Mouse (Mus musculus) embryonic facial prominence, embryonic 13.5 days (tissue): ENCODE measurements around the gene Abhd12b. TPM values are rescaled to one million over a fixed set of nuclear protein-coding genes. Genes with fewer than 3 reads are reported as not detected.

Experiments
- ATAC-seq: fragments of 200-750 bp; cut with Nextera tagmentation; 2 replicates; pipeline ENCODE4 v1.8.0; 2017; ENCODE audit warnings: low read depth; ENCODE audit not compliant: insufficient number of reproducible peaks, insufficient read depth, low FRiP score, low TSS enrichment
- H3K27ac ChIP-seq: fragments of 300-500 bp; sonication (generic); 2 replicates; pipeline ENCODE4 v1.5.1; 2015; ENCODE audit warnings: moderate library complexity, mild to moderate bottlenecking, inconsistent platforms
- H3K27me3 ChIP-seq: fragments of 300-500 bp; sonication (generic); 2 replicates; pipeline ENCODE4 v1.6.1; 2015; ENCODE audit warnings: mild to moderate bottlenecking, inconsistent platforms
- H3K36me3 ChIP-seq: fragments of 300-500 bp; sonication (generic); 2 replicates; pipeline ENCODE4 v1.6.1; 2015; ENCODE audit warnings: mild to moderate bottlenecking, inconsistent platforms
- H3K4me1 ChIP-seq: fragments of 300-500 bp; sonication (generic); 2 replicates; pipeline ENCODE4 v1.6.1; 2015; ENCODE audit warnings: inconsistent platforms
- H3K4me2 ChIP-seq: fragments of 300-500 bp; sonication (generic); 2 replicates; pipeline ENCODE4 v1.6.1; 2015; ENCODE audit warnings: moderate library complexity, mild to moderate bottlenecking, inconsistent platforms
- H3K4me3 ChIP-seq: fragments of 300-500 bp; sonication (generic); 2 replicates; pipeline ENCODE4 v1.5.1; 2015; ENCODE audit warnings: mild to moderate bottlenecking, inconsistent platforms
- H3K9ac ChIP-seq: fragments of 300-500 bp; sonication (generic); 2 replicates; pipeline ENCODE4 v1.6.1; 2015; ENCODE audit warnings: mild to moderate bottlenecking, inconsistent platforms
- H3K9me3 ChIP-seq: fragments of 300-500 bp; sonication (generic); 2 replicates; pipeline ENCODE4 v1.6.1; 2016; ENCODE audit warnings: inconsistent platforms
- WGBS: fragments of 180-500 bp; shearing (Covaris S2); methylation state at CpG from one replicate; pipeline ENCODE4 v1.1.7; 2015; ENCODE audit warnings: mixed read lengths; 5-methylcytosine and 5-hydroxymethylcytosine counted together
- polyA plus RNA-seq: library from polyadenylated mRNA; unstranded; fragments of >200 nt; fragmentation: Nextera tagmentation; extraction: Ambion mirVana; gene quantifications from 2 replicates; pipeline ENCODE4 v1.2.1, GENCODE M21; 2015

Gene Abhd12b
- polyA plus RNA-seq, 1 experiment from 2014 or later, result 0.21 TPM

DNA sequence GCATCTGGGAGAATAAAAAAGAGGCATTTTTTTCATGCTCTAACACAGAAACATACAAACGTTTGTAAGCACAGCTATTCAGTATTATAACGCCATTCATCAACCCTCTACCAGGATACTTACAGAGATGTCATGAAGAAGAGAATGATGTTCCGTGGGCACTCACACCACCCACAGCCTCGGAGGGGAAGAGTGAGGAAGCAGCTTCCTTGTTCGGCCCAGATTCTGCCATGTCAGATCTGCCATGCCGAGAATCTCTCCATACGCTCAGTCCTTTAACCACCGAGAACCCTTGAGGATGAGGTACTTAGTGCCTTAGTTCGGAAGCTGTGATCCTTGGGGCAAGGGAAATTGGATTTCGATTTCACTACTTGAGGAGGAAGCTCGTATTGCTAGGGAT lies 40.6 kb upstream of the Abhd12b start, which contains the start of gene Nin:
Gene Nin, minus strand, starts transcription at position 367 of the 400 bp plus-strand sequence.
- no peak within 1 kb of the TSS for H3K4me2 ChIP-seq
- H3K4me3 ChIP-seq, result no peak within 1 kb of the TSS
- no peaks in the 10 kb centered on the region for H3K36me3 ChIP-seq
- WGBS, result 43% methylated on average over 11 of the region's 11 CpGs
- ATAC-seq, result no peak
- H3K27ac ChIP-seq, result no peak within 1 kb of the TSS
- H3K9me3 ChIP-seq, result no peaks in the 10 kb centered on the region
- peaks cover 21% of the 10 kb centered on the region for H3K4me1 ChIP-seq
- H3K27me3 ChIP-seq, result peaks cover 10% of the 10 kb centered on the region; the same call in 1 of the 2 replicates
- H3K9ac ChIP-seq, result no peak within 1 kb of the TSS

DNA sequence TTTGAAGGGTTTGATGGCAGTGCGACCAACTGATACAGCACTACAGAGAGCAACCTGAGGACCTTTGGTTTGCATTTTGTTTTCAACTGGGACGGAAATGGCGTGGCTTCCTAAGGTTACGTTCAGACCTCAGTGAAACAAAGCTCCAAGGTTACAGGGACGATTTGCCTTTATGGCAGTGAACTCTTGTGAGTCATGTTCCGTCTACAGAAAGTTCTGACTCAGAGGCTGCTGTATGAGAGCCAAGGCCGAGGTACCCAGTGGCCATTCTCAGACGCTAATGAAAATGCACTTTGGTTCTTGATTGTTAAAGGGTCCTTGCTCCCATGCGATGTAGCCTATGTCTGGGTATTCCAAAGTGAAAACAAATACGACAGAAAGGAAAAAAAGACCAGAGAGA lies 36.8 kb upstream of the Abhd12b start:
- H3K9me3 ChIP-seq, result no peaks in the 10 kb centered on the region
- peaks cover 9% of the 10 kb centered on the region; the same call in 1 of the 2 replicates for H3K27me3 ChIP-seq
- no peaks in the 10 kb centered on the region for H3K36me3 ChIP-seq
- H3K4me3 ChIP-seq, result no peak overlapping the region
- no peak overlapping the region for H3K9ac ChIP-seq
- no peak overlapping the region for H3K27ac ChIP-seq
- no peak for ATAC-seq
- 86% methylated on average over 10 of the region's 10 CpGs for WGBS
- H3K4me1 ChIP-seq, result peaks cover 3% of the 10 kb centered on the region; the same call in 1 of the 2 replicates
- no peak overlapping the region for H3K4me2 ChIP-seq

DNA sequence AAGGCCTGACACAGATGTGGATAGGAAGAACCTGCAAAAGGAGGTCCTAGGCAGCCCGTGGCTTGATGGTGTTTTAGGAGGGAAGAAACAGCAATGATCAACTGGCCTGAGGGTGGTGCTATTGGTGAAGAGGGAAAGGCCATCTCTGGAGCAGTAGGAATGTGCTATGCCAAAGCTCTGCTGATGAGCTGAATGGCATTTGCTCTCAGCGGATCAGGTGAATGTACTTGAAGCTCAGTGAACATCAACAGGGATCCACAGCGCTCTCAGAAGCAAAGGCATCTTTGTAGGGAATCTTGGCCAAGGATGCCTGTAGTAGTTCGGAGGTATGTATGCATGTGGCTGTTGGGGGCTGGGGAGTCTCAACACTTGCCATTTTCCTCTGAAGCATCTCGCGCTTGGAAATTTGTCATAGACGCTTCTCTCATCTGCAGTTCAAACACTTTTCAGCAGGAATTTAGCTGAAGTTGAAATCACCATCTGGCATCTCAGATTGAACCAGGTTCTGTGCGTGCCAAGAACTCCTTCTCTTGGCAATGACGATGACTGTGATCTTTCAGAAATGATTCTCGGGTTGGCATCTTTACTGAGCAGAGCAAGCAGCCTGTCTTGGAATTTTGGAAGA lies 35.1 kb upstream of the Abhd12b start:
- H3K9ac ChIP-seq, result no peak overlapping the region
- H3K36me3 ChIP-seq, result no peaks in the 10 kb centered on the region
- H3K9me3 ChIP-seq, result no peaks in the 10 kb centered on the region
- H3K4me1 ChIP-seq, result no peaks in the 10 kb centered on the region
- no peak for ATAC-seq
- no peak overlapping the region for H3K4me2 ChIP-seq
- H3K4me3 ChIP-seq, result no peak overlapping the region
- 86% methylated on average over 10 of the region's 10 CpGs for WGBS
- no peaks in the 10 kb centered on the region for H3K27me3 ChIP-seq
- no peak overlapping the region for H3K27ac ChIP-seq

DNA sequence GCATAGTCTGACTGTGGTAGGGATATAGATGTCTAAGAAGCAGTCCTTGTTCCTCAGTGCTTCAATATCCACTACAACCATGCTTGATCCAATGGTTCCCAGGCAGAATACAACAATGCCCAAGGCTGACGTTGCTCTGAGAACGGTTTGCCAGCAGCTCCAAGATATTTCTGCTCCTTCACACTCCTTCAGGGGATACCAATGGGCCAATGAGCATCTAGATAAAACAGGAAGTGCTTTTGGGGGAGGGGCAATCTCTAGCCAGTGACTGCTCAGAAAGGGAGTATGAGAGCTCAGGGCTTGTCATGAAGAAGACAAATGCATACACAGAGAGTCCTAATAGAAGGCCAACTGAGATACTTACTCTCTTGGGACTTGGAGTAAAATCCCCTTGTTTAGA lies 34.4 kb upstream of the Abhd12b start:
- H3K4me3 ChIP-seq, result no peak overlapping the region
- 57% methylated on average over 2 of the region's 2 CpGs for WGBS
- no peaks in the 10 kb centered on the region for H3K9me3 ChIP-seq
- no peak overlapping the region for H3K4me2 ChIP-seq
- no peak overlapping the region for H3K27ac ChIP-seq
- H3K9ac ChIP-seq, result no peak overlapping the region
- H3K4me1 ChIP-seq, result no peaks in the 10 kb centered on the region
- no peaks in the 10 kb centered on the region for H3K36me3 ChIP-seq
- H3K27me3 ChIP-seq, result no peaks in the 10 kb centered on the region
- no peak for ATAC-seq

DNA sequence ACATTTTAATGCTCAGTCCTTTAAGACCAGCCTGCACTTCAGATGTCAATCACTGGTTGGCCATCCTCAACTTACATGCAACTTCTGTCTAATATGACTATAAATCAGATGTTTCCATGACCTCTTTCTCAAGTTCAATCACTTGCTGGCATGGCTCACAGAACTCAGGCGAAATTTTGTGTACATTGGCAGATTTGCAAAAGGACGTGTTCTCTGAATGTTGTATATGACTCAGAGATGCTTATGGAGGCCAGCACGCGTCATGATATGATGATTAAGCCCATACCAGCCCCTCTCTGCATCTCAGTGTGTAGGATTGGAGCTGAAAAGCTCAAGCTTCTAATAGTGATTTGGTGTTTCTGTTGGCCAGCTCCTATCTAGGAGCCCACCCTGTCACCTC lies 27.3 kb upstream of the Abhd12b start:
- no peaks in the 10 kb centered on the region for H3K27me3 ChIP-seq
- no peaks in the 10 kb centered on the region for H3K9me3 ChIP-seq
- 88% methylated on average over 4 of the region's 4 CpGs for WGBS
- H3K36me3 ChIP-seq, result no peaks in the 10 kb centered on the region
- no peak for ATAC-seq
- no peak overlapping the region for H3K9ac ChIP-seq
- H3K27ac ChIP-seq, result no peak overlapping the region
- H3K4me2 ChIP-seq, result no peak overlapping the region
- no peaks in the 10 kb centered on the region for H3K4me1 ChIP-seq
- no peak overlapping the region for H3K4me3 ChIP-seq

DNA sequence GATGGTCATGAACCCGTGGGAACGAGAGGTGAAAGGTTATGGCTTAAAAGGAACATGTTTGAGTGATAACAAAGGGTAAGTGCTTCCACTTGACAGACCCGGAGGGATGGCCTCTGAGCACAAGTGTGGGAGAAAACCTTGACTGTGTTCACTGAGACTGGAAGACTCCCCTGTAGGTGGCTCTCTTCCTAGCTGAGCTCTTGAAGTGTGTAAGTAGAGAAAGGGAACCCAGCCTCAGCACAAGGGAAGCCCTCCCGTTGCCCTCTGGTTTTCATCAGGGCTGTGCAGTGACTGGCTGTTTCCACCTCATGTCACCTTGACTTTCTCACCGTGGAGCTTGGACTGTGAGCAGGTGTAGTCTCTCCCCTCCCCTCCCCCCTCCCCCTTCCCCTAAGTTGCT lies 24.8 kb upstream of the Abhd12b start:
- ATAC-seq, result no peak
- Histone ChIP-seq H3K27ac (no peak overlapping the region), H3K4me2 (no peak overlapping the region), H3K9ac (no peak overlapping the region), H3K4me1 (peaks cover 5% of the 10 kb centered on the region; the same call in 1 of the 2 replicates), H3K27me3 (no peaks in the 10 kb centered on the region), H3K36me3 (no peaks in the 10 kb centered on the region), H3K4me3 (no peak overlapping the region), H3K9me3 (no peaks in the 10 kb centered on the region)
- 58% methylated on average over 5 of the region's 5 CpGs for WGBS

DNA sequence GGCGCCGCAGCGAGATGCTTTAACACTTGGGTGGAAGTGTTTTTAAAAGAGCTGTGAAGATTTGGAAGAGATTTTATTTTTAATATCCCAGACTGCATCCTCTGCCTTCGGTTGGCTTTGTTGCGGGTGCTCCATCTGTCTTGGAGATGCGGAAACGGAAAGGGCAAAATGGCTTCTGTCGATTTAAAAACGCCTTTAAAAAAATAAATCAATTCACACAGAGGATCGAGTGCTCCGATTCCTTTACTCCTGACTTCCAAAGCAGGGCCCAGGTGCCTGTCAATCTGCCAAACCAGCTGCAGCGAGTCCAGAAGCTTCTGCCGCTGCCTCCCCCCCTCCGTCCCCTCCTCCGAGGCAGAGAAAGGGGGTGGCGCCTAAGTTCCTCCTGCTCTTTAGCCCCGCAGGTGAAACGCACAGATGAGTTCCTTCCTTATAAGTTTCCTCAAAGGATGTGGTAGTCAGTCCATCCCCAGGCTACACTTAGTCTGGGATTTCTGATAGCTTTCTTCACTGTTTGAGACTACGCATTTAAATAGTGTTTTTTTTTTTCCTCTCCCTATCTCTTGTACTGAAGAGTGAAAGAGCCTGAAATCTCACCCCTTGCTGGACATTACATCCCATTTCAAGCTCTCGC lies 22.8 kb upstream of the Abhd12b start:
- Histone ChIP-seq H3K36me3 (no peaks in the 10 kb centered on the region), H3K27ac (no peak overlapping the region), H3K4me3 (peak overlapping the region; percentile 26), H3K9me3 (no peaks in the 10 kb centered on the region), H3K4me2 (peak overlapping the region; percentile 51), H3K9ac (peak overlapping the region; percentile 37; the same call in 1 of the 2 replicates), H3K27me3 (no peaks in the 10 kb centered on the region), H3K4me1 (peaks cover 5% of the 10 kb centered on the region; the same call in 1 of the 2 replicates)
- no peak for ATAC-seq
- WGBS, result 40% methylated on average over 20 of the region's 20 CpGs

DNA sequence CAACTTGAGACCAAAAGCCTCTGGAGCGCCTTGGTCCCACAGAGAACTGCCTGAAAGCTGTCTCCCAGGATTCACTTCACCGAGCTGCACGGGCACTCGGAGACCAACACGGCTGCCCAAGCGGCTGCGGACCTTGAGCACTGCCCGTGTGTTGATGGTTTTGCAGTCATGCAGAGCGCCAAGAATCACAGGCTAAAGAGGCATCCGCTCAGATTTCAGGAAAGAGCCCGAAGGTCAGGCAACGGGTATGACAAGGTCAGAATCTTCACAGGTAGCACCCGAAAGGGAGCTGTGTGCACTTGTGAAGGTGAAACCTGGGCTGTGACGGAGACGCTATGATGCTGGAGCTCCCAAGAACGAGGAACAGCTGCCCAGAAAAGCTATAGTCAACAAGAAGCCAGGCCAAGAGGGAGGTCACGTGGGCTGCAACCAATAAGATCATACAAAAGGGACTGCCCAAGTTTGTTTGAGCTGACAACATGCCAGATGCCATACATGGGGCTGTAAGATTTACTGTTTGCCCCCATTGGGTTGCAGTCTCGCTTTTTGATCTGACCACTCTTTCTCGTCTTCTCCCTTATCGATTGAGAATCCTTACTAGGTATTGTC lies 19.2 kb upstream of the Abhd12b start:
- H3K9ac ChIP-seq, result no peak overlapping the region
- H3K4me1 ChIP-seq, result peaks cover 8% of the 10 kb centered on the region; the same call in 1 of the 2 replicates
- ATAC-seq, result no peak
- no peak overlapping the region for H3K4me3 ChIP-seq
- no peaks in the 10 kb centered on the region for H3K27me3 ChIP-seq
- 81% methylated on average over 20 of the region's 20 CpGs for WGBS
- no peak overlapping the region for H3K4me2 ChIP-seq
- H3K27ac ChIP-seq, result no peak overlapping the region
- no peaks in the 10 kb centered on the region for H3K9me3 ChIP-seq
- H3K36me3 ChIP-seq, result no peaks in the 10 kb centered on the region

DNA sequence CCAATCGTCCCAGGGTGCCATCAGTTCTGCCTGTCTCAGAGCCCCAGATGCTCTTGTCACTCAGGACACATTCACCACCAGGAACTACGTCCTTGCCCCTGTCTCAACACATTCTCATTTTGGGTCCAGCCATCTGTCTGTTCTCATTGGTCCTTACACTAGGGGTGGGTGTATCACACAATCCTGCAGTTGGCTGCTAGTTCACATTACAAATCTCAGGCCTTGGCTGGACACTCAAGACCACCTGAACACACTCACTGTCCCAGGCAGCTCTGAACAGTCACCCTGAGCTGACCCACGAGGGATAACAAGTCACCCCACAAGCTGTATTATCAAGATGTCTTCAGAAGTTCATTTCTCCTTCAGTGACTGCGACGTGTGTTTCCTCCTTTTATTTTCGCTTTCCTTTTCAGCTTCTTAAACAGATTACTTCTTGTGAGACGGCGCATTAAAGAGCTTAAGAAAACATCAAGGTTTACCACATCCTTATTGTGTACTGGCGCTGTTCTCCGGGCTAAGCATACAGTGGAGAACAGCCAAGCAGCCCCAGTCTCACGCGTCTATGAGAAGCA lies 17.7 kb upstream of the Abhd12b start:
- Histone ChIP-seq H3K4me2 (no peak overlapping the region), H3K4me1 (peaks cover 8% of the 10 kb centered on the region; the same call in 1 of the 2 replicates), H3K27me3 (no peaks in the 10 kb centered on the region), H3K4me3 (no peak overlapping the region), H3K9ac (no peak overlapping the region), H3K36me3 (no peaks in the 10 kb centered on the region), H3K9me3 (no peaks in the 10 kb centered on the region), H3K27ac (no peak overlapping the region)
- 70% methylated on average over 12 of the region's 12 CpGs for WGBS
- no peak for ATAC-seq

DNA sequence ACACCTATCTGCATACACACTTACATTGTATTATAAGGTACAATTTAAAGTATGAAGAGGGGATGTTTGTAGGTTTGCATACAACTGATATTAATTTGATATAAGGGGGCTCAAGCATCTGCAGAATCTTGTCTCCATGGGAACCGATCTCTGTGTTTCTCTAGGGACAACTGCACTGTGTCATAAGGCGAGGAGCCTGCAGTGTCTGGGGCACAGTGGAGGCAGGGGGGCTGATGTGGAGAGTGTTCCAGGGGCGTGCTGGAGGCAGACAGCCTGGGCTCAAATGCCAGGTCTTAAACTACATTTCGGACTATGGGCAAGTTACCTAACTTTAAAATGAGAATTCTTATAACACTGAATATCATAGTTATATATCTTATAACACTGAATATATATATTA lies 16.8 kb upstream of the Abhd12b start:
- 79% methylated on average over 4 of the region's 4 CpGs for WGBS

DNA sequence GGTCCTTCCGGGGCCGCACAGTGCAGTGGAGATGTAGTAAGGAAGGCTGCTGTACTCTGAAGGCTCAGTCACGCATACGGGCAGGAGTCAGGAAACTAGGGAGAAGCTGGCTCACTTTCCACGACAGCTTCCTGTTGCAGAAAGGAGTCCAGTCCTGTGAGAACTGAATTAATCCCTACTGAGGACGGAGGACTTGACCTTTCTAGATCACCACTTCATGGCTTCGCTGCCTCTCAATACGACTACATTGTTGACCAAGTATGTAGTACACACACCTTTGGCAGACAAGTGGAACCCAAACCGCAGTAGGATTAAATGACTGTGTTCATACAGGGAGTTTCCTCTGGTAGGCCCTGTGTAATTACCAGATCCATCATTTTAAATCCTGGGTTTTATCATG lies 16.3 kb upstream of the Abhd12b start:
- ATAC-seq, result no peak
- Histone ChIP-seq H3K4me2 (no peak overlapping the region), H3K27me3 (no peaks in the 10 kb centered on the region), H3K36me3 (no peaks in the 10 kb centered on the region), H3K4me3 (no peak overlapping the region), H3K9ac (no peak overlapping the region), H3K27ac (no peak overlapping the region), H3K9me3 (no peaks in the 10 kb centered on the region), H3K4me1 (0 out of 2 replicates have a peak, but pooled peaks cover 4% of the 10 kb centered on the region)
- WGBS, result 75% methylated on average over 9 of the region's 9 CpGs

More for the DNA sequence above, 16.8 kb upstream of the Abhd12b start:
- no peaks in the 10 kb centered on the region for H3K36me3 ChIP-seq
- ATAC-seq, result 0 out of 2 replicates have a peak, but pooled peaks have one; percentile 62
- H3K9ac ChIP-seq, result no peak overlapping the region
- no peaks in the 10 kb centered on the region for H3K27me3 ChIP-seq
- peaks cover 5% of the 10 kb centered on the region; the same call in 1 of the 2 replicates for H3K4me1 ChIP-seq
- no peaks in the 10 kb centered on the region for H3K9me3 ChIP-seq
- H3K27ac ChIP-seq, result no peak overlapping the region
- no peak overlapping the region for H3K4me2 ChIP-seq
- H3K4me3 ChIP-seq, result no peak overlapping the region
